Mouse (Mus musculus) hindbrain, embryonic 15.5 days (tissue): ENCODE data around the gene Gm20388. TPM values are rescaled to one million over a fixed set of nuclear protein-coding genes. Genes with fewer than 3 reads are reported as not detected.

Source experiments
- ATAC-seq: fragments of 200-750 bp; cut with Nextera tagmentation; 2 replicates; pipeline ENCODE4 v1.8.0; 2017; ENCODE audit warnings: low read depth, moderate number of reproducible peaks, moderate TSS enrichment; ENCODE audit not compliant: low FRiP score
- H3K27ac ChIP-seq: fragments of 300-500 bp; sonication (generic); replicated peaks from 2 replicates; pipeline ENCODE4 v1.5.1; 2015; ENCODE audit warnings: mild to moderate bottlenecking, inconsistent platforms
- H3K27me3 ChIP-seq: fragments of 300-500 bp; sonication (generic); 2 replicates; pipeline ENCODE4 v1.6.1; 2015; ENCODE audit warnings: control low read depth, inconsistent platforms
- H3K36me3 ChIP-seq: fragments of 300-500 bp; sonication (generic); 2 replicates; pipeline ENCODE4 v1.6.1; 2015; ENCODE audit warnings: control low read depth, inconsistent platforms
- H3K4me1 ChIP-seq: fragments of 300-500 bp; sonication (generic); replicated peaks from 2 replicates; pipeline ENCODE4 v1.6.1; 2015; ENCODE audit warnings: control low read depth, inconsistent platforms
- H3K4me2 ChIP-seq: fragments of 300-500 bp; sonication (generic); 2 replicates; pipeline ENCODE4 v1.6.1; 2015; ENCODE audit warnings: moderate library complexity, mild to moderate bottlenecking, inconsistent platforms
- H3K4me3 ChIP-seq: fragments of 300-500 bp; sonication (generic); 2 replicates; pipeline ENCODE4 v1.5.1; 2015; ENCODE audit warnings: mild to moderate bottlenecking, inconsistent platforms
- H3K9ac ChIP-seq: fragments of 300-500 bp; sonication (generic); 2 replicates; pipeline ENCODE4 v1.6.1; 2015; ENCODE audit warnings: inconsistent platforms
- H3K9me3 ChIP-seq: fragments of 300-500 bp; sonication (generic); 2 replicates; pipeline ENCODE4 v1.6.1; 2016; ENCODE audit warnings: control low read depth, inconsistent platforms
- WGBS: fragments of 180-500 bp; shearing (Covaris S2); methylation state at CpG from one replicate; pipeline ENCODE4 v1.1.7; 2015; 5-methylcytosine and 5-hydroxymethylcytosine counted together
- polyA plus RNA-seq: library from polyadenylated mRNA; unstranded; fragments of >200 nt; fragmentation: Nextera tagmentation; extraction: Ambion mirVana; gene quantifications from 2 replicates; pipeline ENCODE4 v1.2.1, GENCODE M21; 2015

The Gm20388 gene
- polyA plus RNA-seq, 1 experiment from 2014 or later: 5.4 TPM

- peak overlapping the region; percentile 41 for H3K9ac ChIP-seq
- peak overlapping the region; percentile 45 for H3K4me3 ChIP-seq
- 6% methylated on average over 21 of the region's 21 CpGs for WGBS
- no peaks in the 10 kb centered on the region for H3K9me3 ChIP-seq
- H3K4me1 ChIP-seq: peaks cover 14% of the 10 kb centered on the region
- peak; percentile 75 for ATAC-seq
- H3K4me2 ChIP-seq: peak overlapping the region; percentile 76
- no peaks in the 10 kb centered on the region for H3K36me3 ChIP-seq
- H3K27ac ChIP-seq: no peak overlapping the region
- no peaks in the 10 kb centered on the region for H3K27me3 ChIP-seq
Observed at GRCm38 (mm10) chr8:123317781-123318466, 3407.3 kb downstream of the Gm20388 start.

- H3K27ac ChIP-seq: no peak within 1 kb of the TSS
Observed at GRCm38 (mm10) chr8:123318467-123318911, 3407.8 kb downstream of the Gm20388 start, which contains the start of gene Fanca. Gene Fanca (minus strand): TSS chr8:123318576.

GRCm38 (mm10) chr8:123319522-123320164 lies 3409.0 kb downstream of the Gm20388 start:
- H3K36me3 ChIP-seq: no peaks in the 10 kb centered on the region
- no peak overlapping the region for H3K4me3 ChIP-seq
- H3K9me3 ChIP-seq: no peaks in the 10 kb centered on the region
- ATAC-seq: no peak
- H3K27me3 ChIP-seq: no peaks in the 10 kb centered on the region
- H3K4me1 ChIP-seq: peaks cover 14% of the 10 kb centered on the region
- H3K27ac ChIP-seq: no peak overlapping the region
- 39% methylated on average over 7 of the region's 7 CpGs for WGBS
- no peak overlapping the region for H3K4me2 ChIP-seq
- no peak overlapping the region for H3K9ac ChIP-seq

More at GRCm38 (mm10) chr8:123318467-123318911, 3407.8 kb downstream of the Gm20388 start, which contains the start of gene Fanca:
- peak; percentile 99 for ATAC-seq
- Histone ChIP-seq H3K27me3 (no peaks in the 10 kb centered on the region), H3K4me2 (peak within 1 kb of the TSS; percentile 76), H3K9me3 (no peaks in the 10 kb centered on the region), H3K36me3 (no peaks in the 10 kb centered on the region), H3K4me1 (peaks cover 14% of the 10 kb centered on the region), H3K4me3 (peak within 1 kb of the TSS; percentile 45), H3K9ac (peak within 1 kb of the TSS; percentile 41)
- under 1% methylated on average over 24 of the region's 24 CpGs for WGBS

- H3K27me3 ChIP-seq: no peaks in the 10 kb centered on the region
- H3K9ac ChIP-seq: no peak overlapping the region
- H3K9me3 ChIP-seq: no peaks in the 10 kb centered on the region
- peaks cover 13% of the 10 kb centered on the region for H3K4me1 ChIP-seq
- H3K4me2 ChIP-seq: no peak overlapping the region
- ATAC-seq: no peak
- H3K27ac ChIP-seq: no peak overlapping the region
- 94% methylated on average over 2 of the region's 2 CpGs for WGBS
- H3K36me3 ChIP-seq: no peaks in the 10 kb centered on the region
- H3K4me3 ChIP-seq: no peak overlapping the region
Observed at GRCm38 (mm10) chr8:123328552-123328951, 3417.9 kb downstream of the Gm20388 start.

GRCm38 (mm10) chr8:123329350-123329749 lies 3418.7 kb downstream of the Gm20388 start:
- Histone ChIP-seq H3K9ac (no peak overlapping the region), H3K4me1 (peaks cover 21% of the 10 kb centered on the region), H3K27ac (no peak overlapping the region), H3K9me3 (no peaks in the 10 kb centered on the region), H3K4me3 (no peak overlapping the region), H3K36me3 (no peaks in the 10 kb centered on the region), H3K27me3 (no peaks in the 10 kb centered on the region), H3K4me2 (no peak overlapping the region)
- ATAC-seq: no peak
- 86% methylated on average over 4 of the region's 4 CpGs for WGBS

GRCm38 (mm10) chr8:123329961-123330360 lies 3419.3 kb downstream of the Gm20388 start:
- WGBS: 60% methylated on average over 5 of the region's 5 CpGs
- no peak overlapping the region for H3K4me2 ChIP-seq

GRCm38 (mm10) chr8:123330701-123331100 lies 3420.1 kb downstream of the Gm20388 start:
- no peak for ATAC-seq
- H3K27me3 ChIP-seq: no peaks in the 10 kb centered on the region
- H3K4me2 ChIP-seq: no peak overlapping the region
- H3K27ac ChIP-seq: no peak overlapping the region
- H3K36me3 ChIP-seq: no peaks in the 10 kb centered on the region
- no peaks in the 10 kb centered on the region for H3K9me3 ChIP-seq
- no peak overlapping the region for H3K9ac ChIP-seq
- 84% methylated on average over 6 of the region's 6 CpGs for WGBS
- H3K4me3 ChIP-seq: no peak overlapping the region
- peaks cover 33% of the 10 kb centered on the region for H3K4me1 ChIP-seq

More at GRCm38 (mm10) chr8:123329961-123330360, 3419.3 kb downstream of the Gm20388 start:
- Histone ChIP-seq H3K9me3 (no peaks in the 10 kb centered on the region), H3K4me1 (peaks cover 27% of the 10 kb centered on the region), H3K4me3 (no peak overlapping the region), H3K27me3 (no peaks in the 10 kb centered on the region), H3K9ac (no peak overlapping the region), H3K36me3 (no peaks in the 10 kb centered on the region), H3K27ac (no peak overlapping the region)
- no peak for ATAC-seq

GRCm38 (mm10) chr8:123331301-123331700 lies 3420.7 kb downstream of the Gm20388 start:
- Histone ChIP-seq H3K27me3 (no peaks in the 10 kb centered on the region), H3K4me3 (peak overlapping the region; percentile 91), H3K27ac (peak overlapping the region; percentile 94), H3K9me3 (no peaks in the 10 kb centered on the region), H3K4me2 (peak overlapping the region; percentile 72), H3K4me1 (peaks cover 35% of the 10 kb centered on the region), H3K36me3 (no peaks in the 10 kb centered on the region), H3K9ac (peak overlapping the region; percentile 88; the same call in 1 of the 2 replicates)
- 82% methylated on average over 2 of the region's 2 CpGs for WGBS
- ATAC-seq: no peak

GRCm38 (mm10) chr8:123331810-123332209 lies 3421.2 kb downstream of the Gm20388 start:
- Histone ChIP-seq H3K27me3 (no peaks in the 10 kb centered on the region), H3K4me3 (peak overlapping the region; percentile 91), H3K9me3 (no peaks in the 10 kb centered on the region), H3K4me2 (peak overlapping the region; percentile 72), H3K36me3 (no peaks in the 10 kb centered on the region), H3K9ac (peak overlapping the region; percentile 88), H3K4me1 (peaks cover 38% of the 10 kb centered on the region), H3K27ac (peak overlapping the region; percentile 94)
- ATAC-seq: no peak; the same call in 1 of the 2 replicates
- WGBS: 19% methylated on average over 8 of the region's 8 CpGs

- peak within 1 kb of the TSS; percentile 72 for H3K4me2 ChIP-seq
- WGBS: under 1% methylated on average over 79 of the region's 85 CpGs
- H3K36me3 ChIP-seq: no peaks in the 10 kb centered on the region
- peak within 1 kb of the TSS; percentile 91 for H3K4me3 ChIP-seq
- H3K9me3 ChIP-seq: no peaks in the 10 kb centered on the region
- H3K27ac ChIP-seq: peak within 1 kb of the TSS; percentile 94
- ATAC-seq: peak; percentile 90
- H3K9ac ChIP-seq: peak within 1 kb of the TSS; percentile 88
- H3K27me3 ChIP-seq: no peaks in the 10 kb centered on the region
- H3K4me1 ChIP-seq: peaks cover 38% of the 10 kb centered on the region
Observed at GRCm38 (mm10) chr8:123332262-123333090, 3421.8 kb downstream of the Gm20388 start, which contains the start of gene Spire2. Gene Spire2 (plus strand): TSS chr8:123332713.

GRCm38 (mm10) chr8:123333091-123333587 lies 3422.5 kb downstream of the Gm20388 start:
- H3K27ac ChIP-seq: peak overlapping the region; percentile 94
- peak; percentile 23 for ATAC-seq
- H3K4me1 ChIP-seq: peaks cover 38% of the 10 kb centered on the region
- WGBS: under 1% methylated on average over 18 of the region's 21 CpGs
- no peaks in the 10 kb centered on the region for H3K27me3 ChIP-seq
- H3K4me3 ChIP-seq: peak overlapping the region; percentile 91
- H3K4me2 ChIP-seq: peak overlapping the region; percentile 72
- H3K36me3 ChIP-seq: no peaks in the 10 kb centered on the region
- H3K9me3 ChIP-seq: no peaks in the 10 kb centered on the region
- H3K9ac ChIP-seq: peak overlapping the region; percentile 88
